Mouse (Mus musculus) lung, postnatal 0 days (tissue): ENCODE data around the gene Tmem213. TPM values are rescaled to one million over a fixed set of nuclear protein-coding genes. Genes with fewer than 3 reads are reported as not detected.

ENCODE experiments used
- ATAC-seq: fragments of 200-750 bp; cut with Nextera tagmentation; 2 replicates; pipeline ENCODE4 v1.8.0; 2017; ENCODE audit warnings: moderate library complexity
- DNase-seq: peaks from one replicate; pipeline ENCODE4 v3.0.0-alpha.2; 2016; ENCODE audit warnings: low spot score
- H3K27ac ChIP-seq: fragments of 300-500 bp; sonication (generic); 2 replicates; pipeline ENCODE4 v1.5.1; 2014; ENCODE audit warnings: antibody characterized with exemption, mild to moderate bottlenecking, low read length, mixed read lengths
- H3K27me3 ChIP-seq: fragments of 300-500 bp; sonication (generic); replicated peaks from 2 replicates; pipeline ENCODE4 v1.6.1; 2014; ENCODE audit warnings: low read length, mixed read lengths; ENCODE audit not compliant: insufficient read depth
- H3K36me3 ChIP-seq: fragments of 300-500 bp; sonication (generic); 2 replicates; pipeline ENCODE4 v1.6.1; 2014; ENCODE audit warnings: low read length, mixed read lengths; ENCODE audit not compliant: insufficient read depth
- H3K4me1 ChIP-seq: fragments of 300-500 bp; sonication (generic); 2 replicates; pipeline ENCODE4 v1.6.1; 2014; ENCODE audit warnings: antibody characterized with exemption, low read depth, low read length, mixed read lengths; ENCODE audit not compliant: insufficient read depth
- H3K4me2 ChIP-seq: fragments of 300-500 bp; sonication (generic); replicated peaks from 2 replicates; pipeline ENCODE4 v1.6.1; 2014; ENCODE audit warnings: low read depth, mild to moderate bottlenecking, low read length, moderate library complexity, mixed read lengths
- H3K4me3 ChIP-seq: fragments of 300-500 bp; sonication (generic); 2 replicates; pipeline ENCODE4 v1.5.1; 2014; ENCODE audit warnings: low read depth, low read length
- H3K9ac ChIP-seq: fragments of 300-500 bp; sonication (generic); replicated peaks from 2 replicates; pipeline ENCODE4 v1.6.1; 2014; ENCODE audit warnings: low read depth, mild to moderate bottlenecking
- H3K9me3 ChIP-seq: fragments of 300-500 bp; sonication (generic); 2 replicates; pipeline ENCODE4 v1.6.1; 2016; ENCODE audit warnings: low read length, mixed read lengths
- CTCF ChIP-seq: IDR thresholded peaks from 2 replicates; pipeline ENCODE4 v1.5.1; 2016; ENCODE audit warnings: antibody characterized with exemption, mild to moderate bottlenecking
- EP300 ChIP-seq: IDR thresholded peaks from 2 replicates; pipeline ENCODE4 v1.6.1; 2016; ENCODE audit warnings: antibody characterized with exemption, mild to moderate bottlenecking, control low read depth
- WGBS: fragments of 180-500 bp; shearing (Covaris S2); extraction: QIAGEN DNeasy Blood & Tissue Kit; methylation state at CpG from one replicate; pipeline ENCODE4 v1.1.7; 2014; 5-methylcytosine and 5-hydroxymethylcytosine counted together
- polyA plus RNA-seq: library from polyadenylated mRNA; unstranded; fragments of >200 nt; fragmentation: Nextera tagmentation; extraction: Ambion mirVana; gene quantifications from 2 replicates; pipeline ENCODE4 v1.2.1, GENCODE M21; 2015

The Tmem213 gene
- polyA plus RNA-seq, 1 experiment from 2014 or later, result 99.1 TPM

- peak; percentile 72 for DNase-seq
- no peaks in the 10 kb centered on the region for H3K9me3 ChIP-seq
Observed at GRCm38 (mm10) chr6:38144161-38144998, 35.3 kb downstream of the Tmem213 start.

GRCm38 (mm10) chr6:38145463-38146065 lies 36.5 kb downstream of the Tmem213 start:
- ATAC-seq (peak; percentile 35), DNase-seq (peak; percentile 53)
- peaks cover 10% of the 10 kb centered on the region; the same call in 1 of the 2 replicates for H3K4me1 ChIP-seq
- no peak overlapping the region for H3K9ac ChIP-seq
- H3K27ac ChIP-seq, result peak overlapping the region; percentile 60; the same call in 1 of the 2 replicates
- TF ChIP-seq CTCF (no peak), EP300 (no peak)
- H3K27me3 ChIP-seq, result no peaks in the 10 kb centered on the region
- H3K36me3 ChIP-seq, result no peaks in the 10 kb centered on the region
- no peak overlapping the region for H3K4me2 ChIP-seq
- H3K9me3 ChIP-seq, result no peaks in the 10 kb centered on the region
- WGBS, result 47% methylated on average over 8 of the region's 8 CpGs
- no peak overlapping the region for H3K4me3 ChIP-seq

More at GRCm38 (mm10) chr6:38144161-38144998, 35.3 kb downstream of the Tmem213 start:
- 31% methylated on average over 9 of the region's 9 CpGs for WGBS
- peak; percentile 72 for ATAC-seq
- peak overlapping the region; percentile 78 for H3K27ac ChIP-seq
- H3K4me1 ChIP-seq, result peaks cover 10% of the 10 kb centered on the region; the same call in 1 of the 2 replicates
- TF ChIP-seq EP300, result no peak
- no peak for TF ChIP-seq CTCF
- H3K27me3 ChIP-seq, result no peaks in the 10 kb centered on the region
- no peaks in the 10 kb centered on the region for H3K36me3 ChIP-seq
- no peak overlapping the region for H3K9ac ChIP-seq
- no peak overlapping the region for H3K4me2 ChIP-seq
- H3K4me3 ChIP-seq, result no peak overlapping the region

GRCm38 (mm10) chr6:38147301-38147700 lies 38.2 kb downstream of the Tmem213 start:
- Histone ChIP-seq H3K4me1 (peaks cover 10% of the 10 kb centered on the region; the same call in 1 of the 2 replicates), H3K9me3 (no peaks in the 10 kb centered on the region), H3K4me2 (no peak overlapping the region), H3K27me3 (no peaks in the 10 kb centered on the region), H3K4me3 (no peak overlapping the region), H3K9ac (no peak overlapping the region), H3K36me3 (no peaks in the 10 kb centered on the region), H3K27ac (no peak overlapping the region)
- DNase-seq (no peak), ATAC-seq (no peak)
- TF ChIP-seq EP300 (no peak), CTCF (no peak)
- 81% methylated on average over 5 of the region's 5 CpGs for WGBS

GRCm38 (mm10) chr6:38148626-38149025 lies 39.6 kb downstream of the Tmem213 start:
- ATAC-seq, result no peak
- no peak overlapping the region for H3K9ac ChIP-seq

GRCm38 (mm10) chr6:38149483-38149882 lies 40.4 kb downstream of the Tmem213 start:
- ATAC-seq (no peak), DNase-seq (no peak)
- WGBS, result 91% methylated on average over 19 of the region's 19 CpGs
- Histone ChIP-seq H3K36me3 (no peaks in the 10 kb centered on the region), H3K9ac (no peak overlapping the region), H3K4me1 (peaks cover 5% of the 10 kb centered on the region; the same call in 1 of the 2 replicates), H3K4me3 (no peak overlapping the region), H3K27ac (no peak overlapping the region), H3K4me2 (no peak overlapping the region), H3K9me3 (no peaks in the 10 kb centered on the region), H3K27me3 (no peaks in the 10 kb centered on the region)
- TF ChIP-seq CTCF, result no peak
- no peak for TF ChIP-seq EP300

More at GRCm38 (mm10) chr6:38148626-38149025, 39.6 kb downstream of the Tmem213 start:
- DNase-seq, result no peak
- no peaks in the 10 kb centered on the region for H3K9me3 ChIP-seq
- no peak for TF ChIP-seq EP300
- no peak for TF ChIP-seq CTCF
- H3K27ac ChIP-seq, result no peak overlapping the region
- WGBS, result 89% methylated on average over 10 of the region's 10 CpGs
- no peaks in the 10 kb centered on the region for H3K36me3 ChIP-seq
- H3K4me2 ChIP-seq, result no peak overlapping the region
- H3K4me1 ChIP-seq, result peaks cover 8% of the 10 kb centered on the region; the same call in 1 of the 2 replicates
- H3K27me3 ChIP-seq, result no peaks in the 10 kb centered on the region
- no peak overlapping the region for H3K4me3 ChIP-seq

GRCm38 (mm10) chr6:38152305-38152704 lies 43.2 kb downstream of the Tmem213 start:
- H3K27me3 ChIP-seq, result no peaks in the 10 kb centered on the region
- no peak overlapping the region for H3K4me3 ChIP-seq
- WGBS, result 64% methylated on average over 11 of the region's 11 CpGs
- H3K36me3 ChIP-seq, result no peaks in the 10 kb centered on the region
- no peaks in the 10 kb centered on the region for H3K4me1 ChIP-seq
- no peaks in the 10 kb centered on the region for H3K9me3 ChIP-seq
- H3K27ac ChIP-seq, result no peak overlapping the region
- DNase-seq, result no peak
- no peak overlapping the region for H3K4me2 ChIP-seq
- H3K9ac ChIP-seq, result no peak overlapping the region
- no peak for ATAC-seq
- TF ChIP-seq EP300 (no peak), CTCF (no peak)
